Mouse (Mus musculus) midbrain, embryonic 15.5 days (tissue): ENCODE measurements around the gene Fam81a. TPM values are rescaled to one million over a fixed set of nuclear protein-coding genes. Genes with fewer than 3 reads are reported as not detected.
A peak's percentile ranks its signal among the peaks of the same experiment; 100 is the strongest.

ENCODE experiments used
- ATAC-seq: fragments of 200-750 bp; cut with Nextera tagmentation; replicated peaks from 2 replicates; pipeline ENCODE4 v1.8.0; 2017; ENCODE audit warnings: moderate TSS enrichment
- H3K27ac ChIP-seq: fragments of 300-500 bp; sonication (generic); 2 replicates; pipeline ENCODE4 v1.5.1; 2015; ENCODE audit warnings: mild to moderate bottlenecking, inconsistent platforms
- H3K27me3 ChIP-seq: fragments of 300-500 bp; sonication (generic); replicated peaks from 2 replicates; pipeline ENCODE4 v1.6.1; 2015; ENCODE audit warnings: inconsistent platforms
- H3K36me3 ChIP-seq: fragments of 300-500 bp; sonication (generic); replicated peaks from 2 replicates; pipeline ENCODE4 v1.6.1; 2015; ENCODE audit warnings: inconsistent platforms
- H3K4me1 ChIP-seq: fragments of 300-500 bp; sonication (generic); 2 replicates; pipeline ENCODE4 v1.6.1; 2015; ENCODE audit warnings: inconsistent platforms
- H3K4me2 ChIP-seq: fragments of 300-500 bp; sonication (generic); 2 replicates; pipeline ENCODE4 v1.6.1; 2015; ENCODE audit warnings: inconsistent platforms, mild to moderate bottlenecking, moderate library complexity
- H3K4me3 ChIP-seq: fragments of 300-500 bp; sonication (generic); 2 replicates; pipeline ENCODE4 v1.5.1; 2015; ENCODE audit warnings: mild to moderate bottlenecking, inconsistent platforms
- H3K9ac ChIP-seq: fragments of 300-500 bp; sonication (generic); 2 replicates; pipeline ENCODE4 v1.6.1; 2015; ENCODE audit warnings: mild to moderate bottlenecking, inconsistent platforms
- H3K9me3 ChIP-seq: fragments of 300-500 bp; sonication (generic); 2 replicates; pipeline ENCODE4 v1.6.1; 2016; ENCODE audit warnings: inconsistent platforms
- WGBS: fragments of 180-500 bp; shearing (Covaris S2); methylation state at CpG from one replicate; pipeline ENCODE4 v1.1.7; 2015; ENCODE audit warnings: mixed read lengths; 5-methylcytosine and 5-hydroxymethylcytosine counted together
- polyA plus RNA-seq: library from polyadenylated mRNA; unstranded; fragments of >200 nt; fragmentation: Nextera tagmentation; extraction: Ambion mirVana; gene quantifications from 2 replicates; pipeline ENCODE4 v1.2.1, GENCODE M21; 2015

The Fam81a gene
- polyA plus RNA-seq, 1 experiment from 2014 or later: 8.2 TPM

DNA sequence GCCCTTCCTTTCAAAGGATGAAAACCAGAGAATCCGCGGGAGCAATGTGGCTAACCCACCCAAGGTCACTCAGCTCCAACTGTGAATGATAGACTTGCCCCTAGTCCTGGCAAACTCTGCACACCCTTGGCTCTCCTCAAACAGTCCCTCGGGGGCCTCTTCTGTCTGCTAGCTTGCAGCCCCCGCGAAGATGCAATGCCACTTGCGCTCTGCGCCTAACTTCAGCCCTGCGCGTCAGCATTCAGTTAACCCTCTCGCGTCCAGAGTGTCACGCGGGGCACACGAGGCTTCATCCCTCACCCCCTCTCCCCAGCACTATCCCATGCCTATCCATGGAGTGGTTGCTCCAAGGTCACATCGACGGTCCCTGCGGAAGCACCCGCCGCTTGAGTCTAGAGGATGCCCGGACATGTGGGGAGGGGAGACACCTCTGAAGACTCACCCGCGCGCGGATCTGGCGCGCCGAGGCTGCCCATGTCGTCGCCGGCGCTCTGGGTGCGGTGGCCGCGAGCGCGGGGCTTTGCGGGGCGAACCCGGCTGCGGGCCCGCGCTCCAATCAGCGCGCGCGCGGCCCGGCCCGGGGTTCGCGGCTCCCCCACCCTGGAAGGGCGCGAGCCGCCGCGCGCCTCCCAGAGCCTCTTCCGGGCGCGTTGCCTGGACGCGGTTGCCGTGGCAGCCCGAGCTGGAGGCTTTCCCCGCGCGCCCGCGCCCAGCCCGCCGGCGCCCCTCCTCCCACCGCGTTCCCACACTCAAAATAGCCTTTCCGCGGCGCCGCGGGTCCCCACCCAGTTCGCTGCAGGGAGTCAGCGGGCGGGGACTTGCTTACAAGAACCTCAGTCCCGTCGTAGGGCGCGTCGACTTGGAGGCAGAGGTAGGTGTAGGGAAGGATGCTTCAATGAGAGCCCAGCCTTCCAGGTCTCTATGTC lies 1.2 kb downstream of the Fam81a start:
- H3K36me3 ChIP-seq: no peaks in the 10 kb centered on the region
- WGBS: under 1% methylated on average over 87 of the region's 87 CpGs
- peak; percentile 93 for ATAC-seq
- H3K4me1 ChIP-seq: peaks cover 16% of the 10 kb centered on the region; the same call in 1 of the 2 replicates
- no peaks in the 10 kb centered on the region for H3K9me3 ChIP-seq
- peak overlapping the region; percentile 66 for H3K27ac ChIP-seq
- H3K4me3 ChIP-seq: peak overlapping the region; percentile 80
- peak overlapping the region; percentile 95 for H3K4me2 ChIP-seq
- H3K9ac ChIP-seq: peak overlapping the region; percentile 63
- H3K27me3 ChIP-seq: peaks cover 3% of the 10 kb centered on the region; the same call in 1 of the 2 replicates

DNA sequence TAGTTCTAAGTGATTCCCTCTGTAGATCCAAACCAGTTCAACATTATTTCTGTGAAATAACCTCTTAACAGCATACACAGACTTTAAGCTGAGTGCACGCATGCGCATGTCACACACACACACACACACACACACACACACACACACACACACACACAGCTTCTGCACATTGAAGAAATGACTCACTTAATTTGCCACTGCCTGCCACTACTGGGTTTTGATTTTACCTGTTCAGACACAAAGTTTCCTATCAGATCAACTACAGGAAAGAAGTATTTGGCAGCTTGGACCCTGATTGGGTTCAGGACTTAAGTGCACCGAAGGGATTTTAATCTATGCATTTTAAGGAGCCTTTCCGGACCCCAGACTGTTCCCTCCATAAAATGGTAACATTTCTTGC lies 2.0 kb downstream of the Fam81a start:
- H3K27ac ChIP-seq: no peak overlapping the region
- no peak overlapping the region for H3K9ac ChIP-seq
- H3K27me3 ChIP-seq: peaks cover 3% of the 10 kb centered on the region; the same call in 1 of the 2 replicates

DNA sequence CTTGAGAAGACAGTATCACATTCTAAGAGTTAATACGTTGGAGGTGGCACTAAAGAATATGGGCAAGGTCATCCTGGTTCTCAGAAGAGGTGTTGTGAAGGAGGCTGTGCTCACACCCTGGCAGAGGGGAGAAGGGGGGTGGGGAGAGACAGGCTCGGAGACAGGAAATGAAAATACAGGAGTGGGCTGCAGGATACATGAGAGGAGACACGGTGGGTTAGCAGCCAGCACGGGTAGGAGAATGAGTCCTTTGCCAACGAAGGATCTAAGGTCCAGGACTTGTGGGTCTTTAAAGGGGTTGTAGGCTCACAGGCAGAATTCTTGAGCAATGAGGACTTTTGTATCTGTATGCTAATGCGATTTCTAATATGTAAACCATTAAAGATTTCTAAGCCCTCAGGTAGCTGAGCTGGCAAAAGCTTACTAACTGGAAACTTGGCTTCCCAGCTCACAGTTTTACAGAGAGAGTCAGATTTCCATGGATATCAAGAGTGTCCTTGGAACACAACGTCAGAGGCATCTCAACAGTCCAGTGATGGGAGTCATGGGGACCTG lies 3.0 kb downstream of the Fam81a start:
- Histone ChIP-seq H3K4me1 (peaks cover 16% of the 10 kb centered on the region; the same call in 1 of the 2 replicates), H3K4me3 (no peak overlapping the region), H3K27ac (no peak overlapping the region), H3K36me3 (no peaks in the 10 kb centered on the region), H3K27me3 (peaks cover 3% of the 10 kb centered on the region; the same call in 1 of the 2 replicates), H3K9ac (no peak overlapping the region), H3K9me3 (no peaks in the 10 kb centered on the region), H3K4me2 (no peak overlapping the region)
- 54% methylated on average over 7 of the region's 7 CpGs for WGBS
- no peak for ATAC-seq

More for the DNA sequence above, 2.0 kb downstream of the Fam81a start:
- H3K4me2 ChIP-seq: peak overlapping the region; percentile 95
- H3K9me3 ChIP-seq: no peaks in the 10 kb centered on the region
- no peaks in the 10 kb centered on the region for H3K36me3 ChIP-seq
- WGBS: 49% methylated on average over 4 of the region's 4 CpGs
- no peak for ATAC-seq
- H3K4me1 ChIP-seq: peaks cover 16% of the 10 kb centered on the region; the same call in 1 of the 2 replicates
- H3K4me3 ChIP-seq: peak overlapping the region; percentile 80

DNA sequence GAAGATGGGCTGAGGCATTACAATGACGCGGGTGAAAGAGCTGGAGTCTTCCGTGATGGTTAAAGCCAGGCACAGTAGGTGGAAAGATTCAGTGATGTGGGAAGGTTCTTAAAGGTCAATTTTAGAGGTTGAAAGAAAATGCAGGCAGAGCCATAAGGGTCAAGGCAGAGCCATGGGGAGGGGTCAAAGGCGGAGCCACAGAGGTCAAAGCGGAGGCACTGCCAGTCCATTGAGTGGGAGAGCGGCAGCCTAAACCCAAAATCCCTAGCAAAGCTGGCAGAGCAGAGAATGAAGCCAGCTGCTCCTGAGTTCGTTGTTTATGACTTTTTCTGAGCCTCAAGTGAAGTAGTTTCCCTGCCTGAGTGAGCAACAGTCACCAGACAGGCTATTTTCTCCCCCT lies 3.8 kb downstream of the Fam81a start:
- Histone ChIP-seq H3K4me2 (no peak overlapping the region), H3K36me3 (no peaks in the 10 kb centered on the region), H3K4me1 (peaks cover 16% of the 10 kb centered on the region; the same call in 1 of the 2 replicates), H3K27ac (no peak overlapping the region), H3K4me3 (no peak overlapping the region), H3K9ac (no peak overlapping the region), H3K27me3 (peaks cover 3% of the 10 kb centered on the region; the same call in 1 of the 2 replicates), H3K9me3 (no peaks in the 10 kb centered on the region)
- WGBS: 37% methylated on average over 7 of the region's 7 CpGs
- ATAC-seq: no peak

DNA sequence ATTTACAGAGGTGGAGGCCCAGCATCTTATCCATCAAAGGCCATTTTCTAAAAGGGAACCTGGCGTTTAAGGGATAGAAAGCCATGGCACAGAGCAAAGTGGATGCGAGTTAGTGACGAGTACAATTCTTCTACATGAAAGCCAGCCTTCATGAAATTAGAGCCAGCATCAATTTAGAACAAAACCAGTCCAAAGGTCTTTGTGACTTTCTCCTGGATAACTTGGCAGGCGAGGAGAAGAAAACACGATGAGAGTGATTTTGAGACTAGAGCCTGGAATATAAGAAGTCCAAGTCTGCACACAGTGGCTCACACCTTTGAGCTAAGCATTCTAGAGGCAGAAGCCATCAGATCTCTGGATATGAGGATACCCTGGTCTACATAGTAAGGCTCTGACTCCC lies 4.4 kb downstream of the Fam81a start:
- no peaks in the 10 kb centered on the region for H3K27me3 ChIP-seq
- no peak overlapping the region for H3K4me2 ChIP-seq
- H3K9me3 ChIP-seq: no peaks in the 10 kb centered on the region
- H3K4me3 ChIP-seq: no peak overlapping the region
- peaks cover 16% of the 10 kb centered on the region; the same call in 1 of the 2 replicates for H3K4me1 ChIP-seq
- no peak for ATAC-seq
- no peaks in the 10 kb centered on the region for H3K36me3 ChIP-seq
- WGBS: 80% methylated on average over 5 of the region's 5 CpGs
- no peak overlapping the region for H3K9ac ChIP-seq
- H3K27ac ChIP-seq: no peak overlapping the region

DNA sequence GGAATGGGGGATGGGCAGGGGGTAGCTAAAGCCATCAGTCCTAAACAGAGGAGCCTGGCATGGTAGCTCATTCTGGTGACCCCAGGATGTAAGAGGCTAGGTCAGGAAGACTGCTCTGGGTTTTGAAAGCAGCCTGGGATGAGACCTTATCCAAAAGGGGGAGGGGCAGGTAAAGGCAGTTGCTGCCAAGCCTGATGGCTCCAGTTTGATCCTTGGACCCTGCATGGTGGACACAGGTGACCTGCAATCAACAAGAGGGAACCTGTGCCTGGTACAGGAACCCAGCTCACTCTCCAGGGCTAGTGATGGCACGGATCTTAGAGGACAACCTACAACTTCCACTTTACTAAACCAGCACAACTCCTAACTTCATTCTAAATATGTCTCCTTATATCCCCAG lies 7.2 kb downstream of the Fam81a start:
- ATAC-seq: no peak
- Histone ChIP-seq H3K9me3 (no peaks in the 10 kb centered on the region), H3K4me3 (no peak overlapping the region), H3K9ac (no peak overlapping the region), H3K27me3 (no peaks in the 10 kb centered on the region), H3K36me3 (no peaks in the 10 kb centered on the region), H3K4me2 (no peak overlapping the region), H3K4me1 (0 out of 2 replicates have a peak, but pooled peaks cover 3% of the 10 kb centered on the region), H3K27ac (no peak overlapping the region)
- 95% methylated on average over 1 of the region's 1 CpGs for WGBS

DNA sequence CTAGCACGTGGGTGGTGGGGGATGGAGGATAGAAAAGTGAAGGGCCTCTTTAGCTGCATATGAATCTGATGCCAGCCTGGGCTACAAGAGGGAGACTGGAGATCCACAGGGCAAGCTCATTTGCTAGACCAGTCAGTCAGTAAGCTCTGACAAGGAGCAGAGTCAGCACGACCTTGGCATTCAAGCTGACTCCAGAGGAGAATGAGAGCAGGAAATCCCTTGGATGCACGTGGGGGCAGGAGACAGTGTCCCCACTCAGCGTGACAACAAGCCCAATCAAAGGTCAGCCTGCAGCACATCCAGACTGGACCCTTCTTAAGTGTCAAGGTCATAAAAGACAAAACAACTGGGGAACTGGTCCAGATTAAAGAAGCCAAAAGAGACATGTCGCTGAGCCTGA lies 7.6 kb downstream of the Fam81a start:
- no peaks in the 10 kb centered on the region for H3K9me3 ChIP-seq
- H3K4me3 ChIP-seq: no peak overlapping the region
- WGBS: 66% methylated on average over 5 of the region's 5 CpGs
- no peaks in the 10 kb centered on the region for H3K27me3 ChIP-seq
- no peak overlapping the region for H3K9ac ChIP-seq
- no peak overlapping the region for H3K27ac ChIP-seq
- 0 out of 2 replicates have a peak, but pooled peaks cover 3% of the 10 kb centered on the region for H3K4me1 ChIP-seq
- no peak for ATAC-seq
- no peaks in the 10 kb centered on the region for H3K36me3 ChIP-seq
- no peak overlapping the region for H3K4me2 ChIP-seq

DNA sequence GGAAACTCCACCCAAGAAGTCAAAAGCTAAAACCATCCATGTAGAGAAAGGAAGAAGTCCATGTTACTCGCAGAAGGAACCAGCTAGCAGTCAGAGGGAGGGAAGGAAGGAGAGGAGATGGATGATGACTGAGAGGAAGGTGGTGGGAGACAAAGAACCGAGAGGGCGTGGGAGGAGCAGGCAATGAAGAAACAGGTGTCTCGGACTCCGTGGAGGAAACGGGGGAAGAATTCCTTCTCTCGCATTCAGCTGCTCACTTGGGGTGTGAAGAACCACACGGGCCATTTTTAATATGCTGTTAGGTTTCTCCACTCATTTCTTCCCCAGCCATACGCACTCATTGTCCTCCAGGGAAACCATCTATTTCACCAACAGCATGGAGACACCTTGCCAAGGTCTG lies 8.1 kb downstream of the Fam81a start:
- no peak overlapping the region for H3K4me2 ChIP-seq
- H3K4me3 ChIP-seq: no peak overlapping the region
- no peaks in the 10 kb centered on the region for H3K9me3 ChIP-seq
- WGBS: 88% methylated on average over 9 of the region's 9 CpGs
- ATAC-seq: no peak
- H3K4me1 ChIP-seq: 0 out of 2 replicates have a peak, but pooled peaks cover 3% of the 10 kb centered on the region
- no peak overlapping the region for H3K9ac ChIP-seq
- no peaks in the 10 kb centered on the region for H3K27me3 ChIP-seq
- no peak overlapping the region for H3K27ac ChIP-seq
- H3K36me3 ChIP-seq: no peaks in the 10 kb centered on the region

DNA sequence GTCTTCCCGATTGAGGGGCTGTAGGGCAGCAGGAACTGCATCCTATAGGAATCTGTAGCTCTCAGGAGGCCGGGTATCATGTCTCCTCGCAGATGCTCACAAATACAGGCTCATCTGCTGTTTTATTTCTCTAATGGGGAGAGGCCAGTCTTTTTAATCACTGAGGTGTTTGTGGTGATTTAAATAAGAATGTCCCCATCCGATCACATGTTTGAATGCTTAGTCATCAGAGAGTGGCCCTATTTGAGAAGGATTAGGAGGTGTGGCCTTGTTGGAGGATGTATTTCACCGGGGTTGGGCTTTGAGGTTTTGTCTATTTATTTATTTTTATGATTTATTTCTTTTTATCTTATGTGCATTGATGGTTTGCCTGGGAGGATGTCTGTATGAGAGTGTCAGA lies 11.6 kb downstream of the Fam81a start:
- Histone ChIP-seq H3K9ac (no peak overlapping the region), H3K27ac (no peak overlapping the region), H3K9me3 (no peaks in the 10 kb centered on the region), H3K4me2 (no peak overlapping the region), H3K4me3 (no peak overlapping the region), H3K36me3 (no peaks in the 10 kb centered on the region), H3K4me1 (no peaks in the 10 kb centered on the region), H3K27me3 (no peaks in the 10 kb centered on the region)
- WGBS: 82% methylated on average over 5 of the region's 5 CpGs
- no peak for ATAC-seq

DNA sequence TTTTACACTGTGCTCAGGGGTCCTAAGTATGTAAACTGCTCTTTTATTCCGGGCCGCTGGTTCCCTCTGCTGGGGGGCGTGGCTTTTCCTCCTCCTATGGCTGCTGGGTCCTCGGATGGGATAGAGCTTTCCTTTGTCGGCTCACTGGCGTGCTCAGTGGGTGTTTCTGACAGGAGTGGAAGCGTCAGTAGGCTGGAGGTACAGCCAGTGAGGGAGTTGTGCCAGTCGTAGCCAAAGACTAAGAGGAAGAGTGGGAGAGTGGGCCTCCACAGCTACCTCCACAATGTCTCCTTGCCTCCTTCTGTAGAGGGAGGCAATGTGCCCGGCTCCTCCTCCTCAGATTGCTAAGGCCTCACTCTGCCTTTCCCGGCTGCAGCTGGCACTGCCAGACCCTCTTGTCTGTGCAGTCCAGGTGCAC lies 30.5 kb downstream of the Fam81a start:
- Histone ChIP-seq H3K36me3 (no peaks in the 10 kb centered on the region), H3K27ac (no peak overlapping the region), H3K4me3 (peak overlapping the region; percentile 24), H3K4me1 (peaks cover 11% of the 10 kb centered on the region), H3K27me3 (0 out of 2 replicates have a peak, but pooled peaks cover 5% of the 10 kb centered on the region), H3K4me2 (peak overlapping the region; percentile 47), H3K9me3 (no peaks in the 10 kb centered on the region), H3K9ac (no peak overlapping the region; the same call in 1 of the 2 replicates)
- WGBS: under 1% methylated on average over 10 of the region's 10 CpGs
- peak; percentile 59; the same call in 1 of the 2 replicates for ATAC-seq

DNA sequence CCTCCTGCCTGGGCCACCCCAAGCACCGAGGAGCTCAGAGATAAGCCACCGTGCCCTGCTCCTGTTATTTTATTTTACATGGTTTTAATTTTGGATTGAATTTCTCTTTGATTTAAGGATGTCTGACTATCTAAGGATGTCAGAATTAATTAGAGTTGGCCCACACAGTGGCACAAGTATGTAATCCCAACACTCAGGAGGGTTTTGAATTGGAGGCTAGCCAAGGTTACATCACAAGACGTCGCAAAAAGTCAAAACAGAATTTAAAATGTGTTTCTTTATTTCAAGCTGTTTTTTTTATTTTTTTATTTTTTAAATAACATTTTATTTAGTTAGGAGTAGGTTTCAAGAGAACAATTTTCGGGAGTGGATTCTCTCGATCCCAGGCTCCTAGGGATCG lies 31.5 kb downstream of the Fam81a start:
- Histone ChIP-seq H3K4me3 (no peak overlapping the region), H3K9ac (no peak overlapping the region), H3K4me1 (peaks cover 11% of the 10 kb centered on the region), H3K27me3 (0 out of 2 replicates have a peak, but pooled peaks cover 5% of the 10 kb centered on the region), H3K9me3 (no peaks in the 10 kb centered on the region), H3K27ac (no peak overlapping the region), H3K4me2 (no peak overlapping the region), H3K36me3 (no peaks in the 10 kb centered on the region)
- ATAC-seq: no peak; the same call in 1 of the 2 replicates
- WGBS: 44% methylated on average over 7 of the region's 7 CpGs

DNA sequence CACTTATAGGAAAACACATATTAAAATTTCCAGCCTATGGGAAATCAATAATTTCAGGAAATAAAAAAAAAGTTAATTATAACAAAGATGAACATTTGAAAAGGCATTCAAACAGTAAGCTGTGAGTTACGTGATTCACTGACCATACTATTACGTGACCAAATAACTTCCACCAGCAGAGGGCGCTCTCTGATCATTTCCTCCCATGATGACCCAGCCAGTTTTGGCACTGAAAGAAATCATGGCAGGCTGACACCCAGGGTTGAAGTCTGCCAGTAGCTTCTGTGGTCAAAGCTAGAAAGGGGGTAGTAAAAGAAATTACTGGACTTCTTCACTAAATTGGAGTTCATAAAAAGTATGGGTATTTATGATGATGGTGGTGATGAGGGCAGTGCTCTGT lies 33.1 kb downstream of the Fam81a start:
- Histone ChIP-seq H3K9me3 (no peaks in the 10 kb centered on the region), H3K36me3 (no peaks in the 10 kb centered on the region), H3K4me2 (no peak overlapping the region), H3K4me3 (no peak overlapping the region), H3K9ac (no peak overlapping the region), H3K27me3 (0 out of 2 replicates have a peak, but pooled peaks cover 5% of the 10 kb centered on the region), H3K27ac (no peak overlapping the region), H3K4me1 (peaks cover 11% of the 10 kb centered on the region)
- 6% methylated on average over 3 of the region's 3 CpGs for WGBS
- peak; percentile 50; the same call in 1 of the 2 replicates for ATAC-seq
